Mouse (Mus musculus): Measurements from ENCODE around the gene Cttnbp2. TPM values are rescaled to one million over a fixed set of nuclear protein-coding genes. Genes with fewer than 3 reads are reported as not detected.

The Cttnbp2 gene
- total RNA-seq, 2 experiments from 2014 or later = 69.7 to 80.3 TPM

Small RNA genes lying within 50 kb of the gene (microRNA-seq; reads per million reads assigned to microRNA genes)
- gene Gm26233 = not detected

Data from adrenal gland, postnatal 36 days (tissue).